Mouse (Mus musculus): ENCODE data around the gene Kif26b. TPM values are rescaled to one million over a fixed set of nuclear protein-coding genes. Genes with fewer than 3 reads are reported as not detected.

Gene Kif26b
- polyA plus RNA-seq, 1 experiment from 2014 or later = 6.5 TPM

- Histone ChIP-seq H3K4me2 (replicated peaks; ENCODE audit: low read depth, low read length) (no peak overlapping the region), H3K27me3 (ENCODE audit: control insufficient read depth, insufficient read depth, low read length) (no peaks in the 10 kb centered on the region), H3K36me3 (ENCODE audit: control insufficient read depth, insufficient read depth, low read length) (no peaks in the 10 kb centered on the region), H3K9ac (ENCODE audit: low read depth, low read length) (no peak overlapping the region), H3K27ac (ENCODE audit: low read depth, low read length) (no peak overlapping the region), H3K9me3 (ENCODE audit: control insufficient read depth, low read length) (no peaks in the 10 kb centered on the region), H3K4me3 (ENCODE audit: low read depth, low read length) (no peak overlapping the region), H3K4me1 (replicated peaks; ENCODE audit: control insufficient read depth, insufficient read depth, low read length) (no peaks in the 10 kb centered on the region)
- DNase-seq (ENCODE audit: low spot score) = no peak
- 91% methylated on average over 5 of the region's 5 CpGs for WGBS
- ATAC-seq (ENCODE audit: low FRiP score) = no peak
Observed at GRCm38 (mm10) chr1:178847569-178847968, 318.6 kb downstream of the Kif26b start.

GRCm38 (mm10) chr1:178848380-178849106 is 319.6 kb downstream of the Kif26b start:
- no peak for DNase-seq (ENCODE audit: low spot score)
- Histone ChIP-seq H3K9me3 (ENCODE audit: control insufficient read depth, low read length) (no peaks in the 10 kb centered on the region), H3K4me3 (ENCODE audit: low read depth, low read length) (no peak overlapping the region), H3K27ac (ENCODE audit: low read depth, low read length) (no peak overlapping the region), H3K9ac (ENCODE audit: low read depth, low read length) (no peak overlapping the region), H3K4me2 (replicated peaks; ENCODE audit: low read depth, low read length) (no peak overlapping the region), H3K27me3 (ENCODE audit: control insufficient read depth, insufficient read depth, low read length) (no peaks in the 10 kb centered on the region), H3K36me3 (ENCODE audit: control insufficient read depth, insufficient read depth, low read length) (no peaks in the 10 kb centered on the region), H3K4me1 (replicated peaks; ENCODE audit: control insufficient read depth, insufficient read depth, low read length) (no peaks in the 10 kb centered on the region)
- no peak for ATAC-seq (ENCODE audit: low FRiP score)
- 87% methylated on average over 5 of the region's 5 CpGs for WGBS

- WGBS = 44% methylated on average over 1 of the region's 1 CpGs
- DNase-seq (ENCODE audit: low spot score) = no peak
- H3K27me3 ChIP-seq (ENCODE audit: control insufficient read depth, insufficient read depth, low read length) = no peaks in the 10 kb centered on the region
- H3K36me3 ChIP-seq (ENCODE audit: control insufficient read depth, insufficient read depth, low read length) = no peaks in the 10 kb centered on the region
- no peak for ATAC-seq (ENCODE audit: low FRiP score)
- no peaks in the 10 kb centered on the region for H3K4me1 ChIP-seq (replicated peaks; ENCODE audit: control insufficient read depth, insufficient read depth, low read length)
- no peak overlapping the region for H3K27ac ChIP-seq (ENCODE audit: low read depth, low read length)
- H3K4me3 ChIP-seq (ENCODE audit: low read depth, low read length) = no peak overlapping the region
- H3K4me2 ChIP-seq (replicated peaks; ENCODE audit: low read depth, low read length) = no peak overlapping the region
- H3K9me3 ChIP-seq (ENCODE audit: control insufficient read depth, low read length) = no peaks in the 10 kb centered on the region
- no peak overlapping the region for H3K9ac ChIP-seq (ENCODE audit: low read depth, low read length)
Observed at GRCm38 (mm10) chr1:178850569-178850968, 321.6 kb downstream of the Kif26b start.

GRCm38 (mm10) chr1:178854936-178855335 is 326.0 kb downstream of the Kif26b start:
- WGBS = 81% methylated on average over 4 of the region's 4 CpGs
- Histone ChIP-seq H3K9me3 (ENCODE audit: control insufficient read depth, low read length) (no peaks in the 10 kb centered on the region), H3K4me1 (replicated peaks; ENCODE audit: control insufficient read depth, insufficient read depth, low read length) (no peaks in the 10 kb centered on the region), H3K27ac (ENCODE audit: low read depth, low read length) (no peak overlapping the region), H3K9ac (ENCODE audit: low read depth, low read length) (no peak overlapping the region), H3K4me2 (replicated peaks; ENCODE audit: low read depth, low read length) (no peak overlapping the region), H3K4me3 (ENCODE audit: low read depth, low read length) (no peak overlapping the region), H3K36me3 (ENCODE audit: control insufficient read depth, insufficient read depth, low read length) (no peaks in the 10 kb centered on the region), H3K27me3 (ENCODE audit: control insufficient read depth, insufficient read depth, low read length) (no peaks in the 10 kb centered on the region)
- ATAC-seq (ENCODE audit: low FRiP score) (no peak), DNase-seq (ENCODE audit: low spot score) (no peak)

- no peak overlapping the region for H3K9ac ChIP-seq (ENCODE audit: low read depth, low read length)
- no peaks in the 10 kb centered on the region for H3K9me3 ChIP-seq (ENCODE audit: control insufficient read depth, low read length)
- H3K4me3 ChIP-seq (ENCODE audit: low read depth, low read length) = no peak overlapping the region
- peak; percentile 33; the same call in 1 of the 2 replicates for ATAC-seq (ENCODE audit: low FRiP score)
- no peak overlapping the region for H3K27ac ChIP-seq (ENCODE audit: low read depth, low read length)
- WGBS = 53% methylated on average over 6 of the region's 6 CpGs
- no peak for DNase-seq (ENCODE audit: low spot score)
- no peaks in the 10 kb centered on the region for H3K4me1 ChIP-seq (replicated peaks; ENCODE audit: control insufficient read depth, insufficient read depth, low read length)
- no peaks in the 10 kb centered on the region for H3K36me3 ChIP-seq (ENCODE audit: control insufficient read depth, insufficient read depth, low read length)
- no peak overlapping the region for H3K4me2 ChIP-seq (replicated peaks; ENCODE audit: low read depth, low read length)
- H3K27me3 ChIP-seq (ENCODE audit: control insufficient read depth, insufficient read depth, low read length) = no peaks in the 10 kb centered on the region
Observed at GRCm38 (mm10) chr1:178855974-178856373, 327.0 kb downstream of the Kif26b start.

- Histone ChIP-seq H3K36me3 (ENCODE audit: control insufficient read depth, insufficient read depth, low read length) (no peaks in the 10 kb centered on the region), H3K4me3 (ENCODE audit: low read depth, low read length) (no peak overlapping the region), H3K9me3 (ENCODE audit: control insufficient read depth, low read length) (no peaks in the 10 kb centered on the region), H3K27me3 (ENCODE audit: control insufficient read depth, insufficient read depth, low read length) (no peaks in the 10 kb centered on the region; the same call in 1 of the 2 replicates), H3K4me2 (replicated peaks; ENCODE audit: low read depth, low read length) (no peak overlapping the region; the same call in 1 of the 2 replicates), H3K4me1 (replicated peaks; ENCODE audit: control insufficient read depth, insufficient read depth, low read length) (no peaks in the 10 kb centered on the region), H3K27ac (ENCODE audit: low read depth, low read length) (no peak overlapping the region), H3K9ac (ENCODE audit: low read depth, low read length) (no peak overlapping the region)
- peak; percentile 35; the same call in 1 of the 2 replicates for ATAC-seq (ENCODE audit: low FRiP score)
- DNase-seq (ENCODE audit: low spot score) = peak; percentile 25
- 61% methylated on average over 8 of the region's 8 CpGs for WGBS
Observed at GRCm38 (mm10) chr1:178860671-178861391, 331.9 kb downstream of the Kif26b start.

- H3K9me3 ChIP-seq (ENCODE audit: control insufficient read depth, low read length) = no peaks in the 10 kb centered on the region
- H3K27me3 ChIP-seq (ENCODE audit: control insufficient read depth, insufficient read depth, low read length) = no peaks in the 10 kb centered on the region; the same call in 1 of the 2 replicates
- H3K4me2 ChIP-seq (replicated peaks; ENCODE audit: low read depth, low read length) = no peak overlapping the region
- DNase-seq (ENCODE audit: low spot score) (no peak), ATAC-seq (ENCODE audit: low FRiP score) (no peak)
- no peak overlapping the region for H3K27ac ChIP-seq (ENCODE audit: low read depth, low read length)
- H3K4me3 ChIP-seq (ENCODE audit: low read depth, low read length) = no peak overlapping the region
- H3K9ac ChIP-seq (ENCODE audit: low read depth, low read length) = no peak overlapping the region
- 77% methylated on average over 8 of the region's 8 CpGs for WGBS
- no peaks in the 10 kb centered on the region for H3K36me3 ChIP-seq (ENCODE audit: control insufficient read depth, insufficient read depth, low read length)
- no peaks in the 10 kb centered on the region for H3K4me1 ChIP-seq (replicated peaks; ENCODE audit: control insufficient read depth, insufficient read depth, low read length)
Observed at GRCm38 (mm10) chr1:178861392-178861762, 332.5 kb downstream of the Kif26b start.

- H3K9ac ChIP-seq (ENCODE audit: low read depth, low read length) = no peak overlapping the region
- ATAC-seq (ENCODE audit: low FRiP score) = no peak
Observed at GRCm38 (mm10) chr1:178863756-178864155, 334.8 kb downstream of the Kif26b start.

GRCm38 (mm10) chr1:178864297-178864696 is 335.4 kb downstream of the Kif26b start:
- Histone ChIP-seq H3K4me1 (replicated peaks; ENCODE audit: control insufficient read depth, insufficient read depth, low read length) (no peaks in the 10 kb centered on the region), H3K4me2 (replicated peaks; ENCODE audit: low read depth, low read length) (no peak overlapping the region), H3K27ac (ENCODE audit: low read depth, low read length) (no peak overlapping the region), H3K4me3 (ENCODE audit: low read depth, low read length) (no peak overlapping the region), H3K9me3 (ENCODE audit: control insufficient read depth, low read length) (no peaks in the 10 kb centered on the region), H3K9ac (ENCODE audit: low read depth, low read length) (no peak overlapping the region), H3K36me3 (ENCODE audit: control insufficient read depth, insufficient read depth, low read length) (no peaks in the 10 kb centered on the region), H3K27me3 (ENCODE audit: control insufficient read depth, insufficient read depth, low read length) (no peaks in the 10 kb centered on the region; the same call in 1 of the 2 replicates)
- DNase-seq (ENCODE audit: low spot score) = no peak
- WGBS = 91% methylated on average over 4 of the region's 4 CpGs
- no peak for ATAC-seq (ENCODE audit: low FRiP score)

More at GRCm38 (mm10) chr1:178863756-178864155, 334.8 kb downstream of the Kif26b start:
- no peaks in the 10 kb centered on the region for H3K4me1 ChIP-seq (replicated peaks; ENCODE audit: control insufficient read depth, insufficient read depth, low read length)
- no peak overlapping the region for H3K4me2 ChIP-seq (replicated peaks; ENCODE audit: low read depth, low read length)
- H3K27ac ChIP-seq (ENCODE audit: low read depth, low read length) = no peak overlapping the region
- no peaks in the 10 kb centered on the region for H3K9me3 ChIP-seq (ENCODE audit: control insufficient read depth, low read length)
- no peaks in the 10 kb centered on the region for H3K36me3 ChIP-seq (ENCODE audit: control insufficient read depth, insufficient read depth, low read length)
- WGBS = 86% methylated on average over 6 of the region's 6 CpGs
- no peak for DNase-seq (ENCODE audit: low spot score)
- H3K27me3 ChIP-seq (ENCODE audit: control insufficient read depth, insufficient read depth, low read length) = no peaks in the 10 kb centered on the region; the same call in 1 of the 2 replicates
- H3K4me3 ChIP-seq (ENCODE audit: low read depth, low read length) = no peak overlapping the region

Measured in hindbrain, embryonic 11.5 days (tissue).